Mouse (Mus musculus) T-helper 17 cell (primary cell): ENCODE data around the gene Bach1.
"Not testable (repeated sequence)": the region's sequence is repeated elsewhere in the genome, so short reads cannot be mapped to it uniquely, and the experiment has no call there.

Experiments
- in situ Hi-C, 2 experiments: fragments of 300-600 bp; cut with MboI, MseI; formaldehyde crosslinking; loops; 1 replicate in 1 of 2; 2 replicates in 1 of 2; pipeline ENCODE4 v1.15.1; 2025; ENCODE audit warnings: high pct_unique_total_duplicates in 2 of 2

Bach1 gene

GRCm38 (mm10) chr16:87680912-87681634, 17.7 kb upstream of the Bach1 start:
- in situ Hi-C loops, result no loop called here

GRCm38 (mm10) chr16:87681848-87682247, 16.9 kb upstream of the Bach1 start:
- in situ Hi-C loops, result no loop called here

- in situ Hi-C loops, result no loop called here
Measured at GRCm38 (mm10) chr16:87686458-87686857, 12.3 kb upstream of the Bach1 start.

DNA sequence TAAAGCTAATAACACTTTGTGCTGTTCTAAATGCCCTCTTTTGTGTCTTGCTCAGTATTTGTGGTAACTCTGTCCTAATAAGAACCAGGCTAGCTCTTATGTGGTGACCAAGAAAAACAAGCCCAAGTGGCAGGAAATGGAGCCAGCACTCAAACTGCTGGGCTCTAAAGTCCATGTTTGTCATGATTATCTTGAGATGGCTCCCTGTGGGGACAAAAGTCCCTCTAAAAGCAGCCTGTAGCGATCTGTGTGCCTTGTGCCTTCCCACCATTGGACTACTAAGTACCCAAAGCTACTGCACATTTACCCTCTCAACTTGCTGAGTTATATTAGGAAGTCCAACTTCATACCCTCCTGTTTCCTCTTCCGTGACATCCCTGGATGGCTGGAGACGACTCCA, 11.4 kb upstream of the Bach1 start:
- in situ Hi-C loops, result no loop called here

GRCm38 (mm10) chr16:87688328-87688727, 10.4 kb upstream of the Bach1 start:
- in situ Hi-C loops, result not testable (repeated sequence)

DNA sequence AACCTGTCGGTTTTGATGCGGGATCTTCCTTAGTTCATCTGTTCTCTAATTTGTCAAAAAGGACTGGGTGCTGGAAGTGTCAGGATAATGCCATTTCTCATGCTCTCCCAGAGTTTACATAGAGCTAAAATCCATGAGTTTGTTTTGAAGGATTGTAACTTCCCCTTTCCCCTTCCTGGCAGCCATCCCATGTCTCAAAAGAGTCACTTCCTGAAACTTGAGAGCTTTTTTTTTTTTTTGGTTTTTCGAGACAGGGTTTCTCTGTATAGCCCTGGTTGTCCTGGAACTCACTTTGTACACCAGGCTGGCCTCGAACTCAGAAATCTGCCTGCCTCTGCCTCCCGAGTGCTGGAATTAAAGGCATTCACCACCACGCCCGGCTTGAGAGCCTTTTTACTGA, 9.9 kb upstream of the Bach1 start:
- in situ Hi-C loops, result not testable (repeated sequence)

- in situ Hi-C loops, result no loop called here
Measured at GRCm38 (mm10) chr16:87689225-87689624, 9.5 kb upstream of the Bach1 start.

DNA sequence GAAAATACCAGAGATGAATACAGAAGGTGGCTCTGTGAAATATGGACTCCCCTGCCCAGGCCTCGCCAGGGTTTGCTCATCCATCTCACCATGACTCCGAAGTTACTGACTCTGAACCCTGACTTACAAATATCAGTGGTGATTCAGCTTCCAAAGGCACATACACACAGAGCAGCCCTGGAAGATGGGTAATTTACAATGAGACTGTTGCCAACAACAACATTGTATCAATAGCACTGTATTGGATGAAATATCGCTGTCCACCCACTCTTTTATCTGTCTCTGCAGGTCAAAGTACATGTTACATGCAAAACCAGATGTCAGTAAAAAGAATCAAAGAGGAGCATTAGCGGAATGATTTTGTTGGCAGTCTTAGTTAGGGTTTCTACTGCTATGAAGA, 8.2 kb upstream of the Bach1 start:
- in situ Hi-C loops, result no loop called here

- in situ Hi-C loops, result no loop called here
Measured at GRCm38 (mm10) chr16:87691102-87691501, 7.6 kb upstream of the Bach1 start.

- in situ Hi-C loops, result no loop called here
Measured at GRCm38 (mm10) chr16:87692591-87692990, 6.2 kb upstream of the Bach1 start.

DNA sequence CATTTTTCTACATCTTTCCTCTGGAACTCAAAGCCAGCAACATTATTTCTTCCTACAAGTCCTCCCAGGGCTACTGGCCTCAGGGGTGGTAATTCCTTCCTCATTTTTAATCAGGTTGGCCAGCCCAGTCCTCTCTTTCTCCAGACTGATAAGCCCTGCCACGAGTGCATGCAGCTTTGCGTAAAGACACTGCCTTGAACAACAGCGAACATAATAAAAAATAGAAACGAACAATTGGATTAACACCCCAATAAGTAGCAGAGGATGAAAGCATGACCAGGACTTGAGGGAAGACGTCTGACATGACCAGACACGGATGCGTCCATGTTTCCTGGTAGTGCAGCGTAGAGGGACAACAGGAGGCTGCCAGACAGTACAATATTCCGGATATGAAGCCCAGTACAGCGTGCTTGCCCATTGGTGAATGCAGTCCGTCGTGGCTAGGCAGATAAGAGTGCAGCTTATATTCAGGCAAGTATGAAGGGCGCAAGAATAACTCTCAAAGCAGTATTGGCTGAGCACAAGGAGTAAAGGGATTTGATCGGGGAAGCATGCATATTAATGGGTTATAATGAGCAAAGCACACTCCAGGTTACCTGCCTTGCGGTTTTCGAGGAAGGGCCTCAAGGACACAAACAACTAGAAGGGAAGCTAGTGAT, 909 bp upstream of the Bach1 start:
- in situ Hi-C loops, result no loop called here

DNA sequence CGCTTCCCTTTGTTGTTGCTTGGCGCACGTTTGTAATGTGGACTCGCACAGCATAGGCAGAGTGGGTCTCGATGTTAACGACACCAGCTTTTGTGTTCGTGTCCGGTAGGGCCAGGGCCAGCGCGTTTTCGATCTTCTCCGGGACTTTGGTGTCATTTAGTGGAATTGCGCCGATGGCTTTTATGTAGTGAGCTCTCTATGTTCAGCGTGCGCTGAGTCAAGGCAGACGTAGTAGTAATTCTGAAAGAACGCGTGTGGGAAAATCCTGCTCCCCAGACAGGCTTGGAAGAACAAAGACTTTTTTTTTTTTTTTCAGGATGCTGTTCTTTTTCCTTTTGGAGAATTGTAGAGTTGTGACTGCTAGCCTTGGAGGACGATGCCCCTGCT, 554 bp downstream of the Bach1 start:
- in situ Hi-C loops, result no loop called here

DNA sequence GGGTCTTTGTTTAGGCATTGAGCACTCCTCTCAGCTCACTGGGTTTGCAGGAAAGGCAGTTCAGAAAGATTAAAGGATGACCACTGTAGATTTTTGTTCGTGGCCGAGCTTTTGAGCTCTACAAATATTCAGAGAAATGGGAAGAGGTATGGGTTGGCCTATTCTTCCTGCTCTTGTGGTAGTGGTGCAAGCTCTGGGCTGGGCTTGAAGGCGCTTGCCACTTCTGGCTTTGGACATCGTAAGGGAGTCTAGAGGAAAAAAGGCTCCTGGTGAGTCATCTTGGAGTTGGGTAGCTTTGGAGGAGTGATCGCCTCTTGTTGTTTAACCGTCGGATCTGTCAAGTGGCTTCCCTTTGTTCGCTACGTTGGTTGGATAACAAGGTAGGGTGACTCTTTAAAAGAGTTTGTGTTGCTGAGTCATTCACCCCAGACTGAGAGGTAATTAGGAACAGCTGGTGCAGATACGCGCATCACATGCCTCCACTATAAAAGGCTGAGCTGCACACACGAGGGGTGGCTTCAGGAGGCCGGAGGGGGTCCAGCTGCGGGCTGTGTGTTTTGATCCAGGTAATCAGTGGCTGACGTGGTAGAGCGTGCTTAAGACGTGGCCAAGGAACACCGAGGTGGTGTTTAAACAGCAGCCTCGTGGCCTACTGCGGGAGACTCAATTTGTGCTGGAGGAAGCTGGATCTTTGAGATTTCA, 1.1 kb downstream of the Bach1 start:
- in situ Hi-C loops, result loop anchor here in 1 of 2 experiments (5.0 kb wide), 1 partner anchor 38 kb away; no protein-coding TSS in a partner anchor

DNA sequence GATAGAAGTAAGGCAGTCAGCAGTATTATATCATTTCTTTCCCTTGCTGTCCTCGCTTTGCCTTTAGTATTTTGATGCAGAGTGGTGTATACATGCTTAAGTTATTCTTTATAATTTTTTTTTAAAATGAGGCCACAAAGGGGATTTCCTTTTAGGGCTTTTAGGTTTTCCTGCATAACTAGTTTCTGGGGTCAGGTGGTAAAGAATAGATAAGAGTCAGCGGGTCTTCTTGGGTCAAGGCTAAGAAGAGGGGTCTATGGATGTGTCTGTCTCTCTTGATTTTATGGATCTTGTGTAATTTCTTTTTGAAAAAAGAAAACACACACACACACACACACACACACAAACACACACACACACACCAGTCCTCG, 1.6 kb downstream of the Bach1 start:
- in situ Hi-C loops, result loop anchor here in 1 of 2 experiments (5.0 kb wide), 1 partner anchor 38 kb away; no protein-coding TSS in a partner anchor

DNA sequence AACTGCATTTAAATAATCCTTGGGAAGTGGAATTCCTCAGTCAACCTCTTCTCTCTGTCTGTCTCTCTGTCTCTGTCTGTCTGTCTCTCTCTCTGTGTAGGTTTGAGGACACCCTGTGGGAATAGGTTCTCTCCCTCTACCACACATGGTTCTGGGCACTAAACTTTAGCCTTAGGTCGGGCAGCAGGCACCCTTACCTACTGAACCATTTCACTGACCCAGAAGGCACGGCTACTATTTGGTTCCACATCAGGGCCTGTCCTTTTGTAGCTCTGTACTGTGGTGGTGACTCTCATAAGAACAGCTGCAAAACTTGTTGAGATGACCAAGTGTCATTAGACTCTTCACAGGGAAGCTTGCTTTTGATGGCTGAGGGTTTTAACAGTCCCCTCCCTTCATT, 3.1 kb downstream of the Bach1 start:
- in situ Hi-C loops, result loop anchor here in 1 of 2 experiments (5.0 kb wide), 1 partner anchor 40 kb away; no protein-coding TSS in a partner anchor

GRCm38 (mm10) chr16:87702881-87703280, 4.1 kb downstream of the Bach1 start:
- in situ Hi-C loops, result loop anchor here in 1 of 2 experiments (5.0 kb wide), 1 partner anchor 41 kb away; no protein-coding TSS in a partner anchor

DNA sequence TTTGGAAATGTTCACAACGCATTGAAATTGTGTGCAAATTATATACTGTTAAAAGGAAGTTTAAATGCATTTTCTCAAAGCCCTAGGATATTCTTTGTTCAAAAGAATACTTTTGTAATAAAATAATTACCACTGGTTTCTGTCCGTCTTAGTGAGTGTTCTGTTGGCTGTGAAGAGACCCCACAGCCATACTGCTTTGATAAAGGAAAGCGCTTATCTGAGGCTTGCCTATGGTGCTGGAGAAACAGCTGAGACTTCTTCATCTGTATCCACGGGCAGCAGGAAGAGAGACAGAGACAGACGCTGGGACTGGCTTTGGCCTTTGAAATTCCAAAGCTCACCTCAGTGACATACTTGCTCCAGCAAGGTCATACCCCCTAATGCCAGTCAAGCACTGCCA, 5.5 kb downstream of the Bach1 start:
- in situ Hi-C loops, result loop anchor here in 1 of 2 experiments (5.0 kb wide), 1 partner anchor 42 kb away; no protein-coding TSS in a partner anchor

- in situ Hi-C loops, result loop anchor here in 1 of 2 experiments (5.0 kb wide), 1 partner anchor 354 kb away; the partner anchor contains the start of gene N6amt1
Measured at GRCm38 (mm10) chr16:87705892-87706589, 7.3 kb downstream of the Bach1 start.

DNA sequence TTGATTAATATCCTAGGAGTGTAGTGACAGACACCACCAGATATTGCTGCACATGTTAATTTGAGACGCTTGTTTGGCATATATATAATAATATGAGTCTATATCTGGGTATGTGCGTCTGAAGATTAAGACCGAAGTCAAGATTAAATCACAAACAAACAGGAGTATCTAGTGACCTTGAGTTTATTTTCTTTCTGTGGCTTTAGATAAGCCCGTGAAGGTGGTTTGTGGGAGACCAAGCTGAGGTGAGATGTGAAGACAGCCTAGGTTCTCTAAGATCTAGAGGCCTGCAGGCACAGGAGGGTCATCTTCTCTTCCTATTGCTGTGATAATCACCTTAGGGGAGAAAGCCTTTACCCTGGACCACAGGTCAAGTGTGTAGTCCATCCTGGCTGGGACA, 8.6 kb downstream of the Bach1 start:
- in situ Hi-C loops, result loop anchor here in 1 of 2 experiments (5.0 kb wide), 1 partner anchor 355 kb away; the partner anchor contains the start of gene N6amt1

DNA sequence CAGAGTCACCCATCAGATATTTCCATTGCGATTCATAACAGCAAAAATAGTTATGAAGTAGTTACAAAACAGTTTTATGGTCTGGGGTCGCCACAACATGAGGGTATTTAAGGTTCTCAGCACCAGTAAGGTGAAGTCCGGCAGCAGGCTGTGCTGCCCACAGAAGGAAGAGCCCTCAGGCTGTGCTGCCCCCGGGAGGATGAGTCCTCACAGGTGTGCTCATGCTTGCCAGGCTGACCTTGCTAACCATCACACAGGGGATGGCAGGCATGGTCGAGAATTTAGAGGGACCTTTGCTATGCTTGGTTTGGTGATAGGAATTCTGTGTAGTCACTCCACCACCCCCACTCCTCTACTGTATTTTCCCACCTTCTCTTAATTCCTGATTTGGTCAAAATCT, 9.8 kb downstream of the Bach1 start:
- in situ Hi-C loops, result loop anchor here in 1 of 2 experiments (5.0 kb wide), 1 partner anchor 356 kb away; the partner anchor contains the start of gene N6amt1

- in situ Hi-C loops, result loop anchor here in 1 of 2 experiments (5.0 kb wide), 1 partner anchor 357 kb away; the partner anchor contains the start of gene N6amt1
Measured at GRCm38 (mm10) chr16:87709144-87709543, 10.4 kb downstream of the Bach1 start.
